Mouse (Mus musculus): ENCODE measurements around the gene Gja10.

Gene Gja10

DNA sequence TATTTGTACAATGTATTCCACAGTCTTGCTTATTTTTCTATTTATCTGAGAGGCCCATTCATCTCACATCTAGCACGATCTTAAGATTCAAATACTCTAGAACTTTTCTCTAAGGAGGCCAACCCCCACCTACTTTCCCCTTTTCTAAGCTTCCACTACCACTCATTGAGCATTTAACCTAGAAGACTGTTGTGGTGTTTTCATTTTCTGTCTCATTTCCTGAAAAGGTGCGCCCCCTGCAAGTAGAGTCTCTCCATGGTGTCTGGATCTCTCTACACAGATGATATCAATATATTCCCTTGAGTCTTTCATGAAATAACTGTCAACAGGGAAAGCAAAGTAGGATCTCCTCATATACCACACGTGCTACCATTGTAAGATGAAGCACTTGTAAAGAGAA is at the start of gene Gja10:
Gene Gja10 (minus strand): TSS at position 101 of the 400 bp plus-strand sequence.
- DNase-seq: no peak

DNA sequence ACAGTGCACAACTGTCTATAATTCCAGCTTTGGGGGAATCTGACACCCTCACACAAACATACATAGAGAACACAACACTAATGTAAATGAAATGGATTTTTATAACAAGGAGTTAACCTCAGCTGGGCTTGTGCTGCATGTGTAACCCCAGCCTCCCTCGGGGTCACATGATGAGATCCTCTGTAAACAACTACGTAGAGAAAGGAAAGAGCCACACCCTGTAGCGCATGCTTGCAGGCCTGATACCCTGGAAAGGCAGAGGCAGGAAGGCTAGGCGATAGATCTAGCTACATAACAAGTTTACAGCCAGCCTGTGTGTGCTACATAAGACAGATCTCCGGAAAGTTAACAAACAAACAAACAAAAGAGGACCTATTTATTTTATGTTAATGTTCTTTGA is 49.1 kb upstream of the Gja10 start:
- DNase-seq: no peak

DNA sequence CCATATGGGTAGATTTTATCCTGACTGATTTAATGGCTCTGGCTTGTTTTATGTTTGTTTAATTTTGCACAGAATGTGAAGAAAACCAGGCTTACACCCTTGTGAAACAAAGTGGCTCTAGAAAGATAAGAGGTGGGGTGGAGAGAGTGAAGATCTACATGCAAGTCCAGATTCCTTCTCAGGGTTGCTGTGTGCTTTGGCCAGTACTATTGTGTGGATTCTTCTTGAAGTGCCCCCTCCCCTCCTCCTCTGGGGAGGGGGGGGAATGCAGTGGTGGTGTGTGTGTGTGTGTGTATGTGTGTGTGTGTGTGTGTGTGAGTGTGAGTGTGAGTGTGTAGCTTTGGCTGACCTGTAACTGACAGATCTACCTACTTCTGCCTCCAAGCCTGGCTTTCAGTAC is 19.1 kb upstream of the Gja10 start:
- no peak for DNase-seq

DNA sequence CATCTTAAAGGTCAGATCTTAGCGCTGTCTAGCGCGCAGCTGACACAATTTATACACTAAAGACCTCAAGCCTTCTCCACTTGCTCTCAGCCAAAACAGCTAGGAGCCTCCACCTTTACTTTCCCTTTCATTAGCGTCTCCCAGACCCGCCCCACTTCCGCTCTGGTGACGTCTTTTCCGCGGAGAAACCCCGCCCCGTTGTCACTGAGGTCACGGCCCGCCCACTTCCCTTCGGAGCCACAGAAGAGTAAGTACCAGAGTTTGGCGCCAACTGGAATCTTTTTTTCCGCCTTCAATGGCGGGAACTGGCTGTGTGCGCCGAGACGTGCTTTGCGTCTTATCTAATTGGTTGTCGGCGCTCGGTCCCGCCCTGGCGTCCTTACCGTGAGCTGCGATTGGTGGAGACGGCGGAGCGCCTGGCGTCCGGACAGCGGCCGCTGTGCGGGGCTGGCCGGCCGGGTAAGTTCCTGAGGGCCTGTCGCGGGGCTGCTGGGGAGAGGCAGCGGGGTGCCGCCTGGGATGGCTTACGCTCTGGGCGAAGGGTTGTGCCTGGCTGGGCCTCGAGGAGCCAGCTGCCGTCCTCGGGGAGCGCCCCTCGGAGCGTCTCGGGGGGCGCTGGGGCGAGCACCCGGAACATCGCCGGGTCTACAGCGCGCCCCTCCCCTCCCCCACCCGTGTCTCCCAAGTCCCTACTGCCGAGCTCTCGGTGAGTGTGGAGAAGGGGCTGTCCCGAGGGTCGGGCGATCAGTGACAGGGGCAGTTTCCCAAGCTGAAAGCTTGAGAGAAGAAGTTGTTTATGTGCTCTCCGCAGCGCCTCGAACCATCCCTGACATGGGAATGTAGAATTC is 12.7 kb upstream of the Gja10 start, which contains the start of gene Casp8ap2:
Gene Casp8ap2 (plus strand): TSS at position 418 of the 848 bp plus-strand sequence.
- peak; percentile 98 for DNase-seq

DNA sequence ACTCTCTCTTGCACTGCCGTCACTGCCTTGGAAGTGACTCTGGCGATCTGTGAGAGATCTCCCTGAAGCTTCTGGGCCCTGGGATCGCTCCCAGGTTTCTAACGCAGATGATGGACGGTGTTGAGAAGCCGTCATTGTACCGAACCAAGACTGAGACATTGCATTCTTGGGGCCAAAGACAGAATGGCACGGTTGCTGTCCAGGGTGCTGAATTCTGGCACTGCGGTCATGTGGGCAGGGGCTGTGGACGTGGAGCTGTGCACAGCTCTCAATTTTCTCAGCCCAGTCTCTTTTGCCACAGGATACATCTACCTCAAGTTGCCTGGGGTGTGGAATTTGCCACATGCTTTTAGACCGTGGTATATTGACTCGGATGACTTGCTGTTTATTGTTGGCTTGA is 1.4 kb downstream of the Gja10 start:
- DNase-seq: no peak

DNA sequence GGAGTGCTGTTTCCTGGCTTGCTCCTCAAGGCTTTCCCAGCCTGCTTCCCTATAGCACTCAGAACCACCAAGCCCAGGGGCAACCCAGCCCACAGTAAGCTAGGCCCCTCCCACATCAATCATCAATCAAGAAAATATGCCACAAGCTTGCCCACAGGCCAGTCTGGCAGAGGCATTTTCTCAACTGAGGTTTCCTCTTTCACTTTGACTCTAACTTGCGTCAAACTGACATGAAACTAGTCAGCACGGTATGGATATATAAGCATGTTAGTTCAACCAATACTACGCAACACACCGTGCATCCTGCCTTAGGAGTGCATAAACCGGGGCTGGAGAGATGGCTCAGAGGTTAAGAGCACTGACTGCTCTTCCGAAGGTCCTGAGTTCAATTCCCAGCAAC is 14.3 kb downstream of the Gja10 start:
- DNase-seq: no peak

DNA sequence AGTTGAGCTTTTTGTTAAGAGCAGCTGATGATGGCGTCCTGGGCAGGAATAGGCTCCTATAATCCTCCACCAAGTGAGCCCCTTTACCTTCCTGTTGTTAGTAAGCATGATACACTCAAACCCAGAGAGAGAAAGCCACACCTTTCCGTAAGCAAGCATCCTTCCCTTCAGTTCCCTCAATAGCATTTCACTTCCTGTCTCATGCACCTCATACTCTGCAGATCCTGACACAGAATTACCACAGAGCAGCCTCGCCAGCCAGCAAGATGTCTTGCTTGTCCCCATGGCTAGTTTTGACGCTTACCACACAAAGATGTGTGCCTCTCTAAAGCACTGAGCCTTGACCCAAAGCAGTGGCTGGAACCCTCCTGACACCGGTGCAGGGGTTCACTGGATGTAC is 15.0 kb downstream of the Gja10 start:
- no peak for DNase-seq

DNA sequence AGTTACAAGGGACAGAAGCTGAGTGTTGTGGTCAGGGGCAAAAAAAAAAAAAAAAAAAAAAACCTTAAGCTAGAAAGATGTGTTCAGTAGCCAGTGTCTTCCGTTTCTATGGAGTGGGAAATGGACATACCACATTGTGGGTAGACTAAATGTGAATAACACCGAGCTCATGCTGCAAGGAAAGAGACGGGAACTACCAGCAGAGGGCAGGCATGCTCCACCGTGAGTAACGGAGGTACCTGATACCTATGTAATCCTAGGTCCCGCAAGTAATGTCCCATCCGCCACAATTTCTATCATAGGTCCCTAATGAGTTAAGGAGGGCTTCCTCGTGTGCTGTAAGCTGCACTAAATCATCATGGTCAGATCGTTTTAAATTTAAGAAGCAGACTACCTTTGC is 16.0 kb downstream of the Gja10 start:
- no peak for DNase-seq

DNA sequence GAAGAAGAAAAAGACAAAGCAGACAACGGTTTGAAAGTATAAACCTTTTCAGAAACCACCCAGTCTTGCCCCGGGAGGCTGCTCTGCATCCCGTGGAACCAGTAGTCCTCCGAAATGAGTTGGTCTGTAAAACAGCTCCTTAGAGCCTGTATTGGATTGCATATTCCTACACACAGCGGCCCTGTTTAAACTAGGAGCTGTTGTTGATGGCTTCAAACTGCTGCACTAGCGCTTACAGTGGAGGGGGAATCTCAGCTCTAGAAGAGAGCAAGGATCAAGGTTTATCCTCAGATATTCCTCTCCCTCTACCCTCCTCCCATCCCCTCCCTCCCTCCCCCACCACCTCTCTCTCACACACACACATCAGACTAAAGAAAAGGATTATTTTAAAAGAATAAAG is 18.4 kb downstream of the Gja10 start:
- no peak for DNase-seq

DNA sequence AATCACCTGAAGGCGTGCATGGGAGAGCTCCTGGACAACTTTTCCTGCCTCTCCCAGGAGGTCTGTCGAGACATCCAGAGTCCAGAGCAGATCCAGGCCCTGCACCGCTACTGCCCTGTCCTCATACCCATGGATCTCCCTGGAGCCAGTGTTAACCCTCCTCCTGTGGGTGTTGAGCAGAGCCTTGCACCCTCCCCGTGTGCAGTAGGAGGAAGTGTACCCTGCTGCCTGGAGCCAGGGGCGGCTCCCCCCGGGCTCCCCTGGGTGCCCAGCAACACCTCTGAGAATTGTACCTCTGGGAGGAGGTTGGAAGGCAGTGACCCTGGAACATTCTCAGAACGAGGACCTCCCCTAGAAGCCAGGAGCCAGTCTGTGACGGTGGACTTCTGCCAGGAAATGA is 22.7 kb downstream of the Gja10 start:
- no peak for DNase-seq

DNA sequence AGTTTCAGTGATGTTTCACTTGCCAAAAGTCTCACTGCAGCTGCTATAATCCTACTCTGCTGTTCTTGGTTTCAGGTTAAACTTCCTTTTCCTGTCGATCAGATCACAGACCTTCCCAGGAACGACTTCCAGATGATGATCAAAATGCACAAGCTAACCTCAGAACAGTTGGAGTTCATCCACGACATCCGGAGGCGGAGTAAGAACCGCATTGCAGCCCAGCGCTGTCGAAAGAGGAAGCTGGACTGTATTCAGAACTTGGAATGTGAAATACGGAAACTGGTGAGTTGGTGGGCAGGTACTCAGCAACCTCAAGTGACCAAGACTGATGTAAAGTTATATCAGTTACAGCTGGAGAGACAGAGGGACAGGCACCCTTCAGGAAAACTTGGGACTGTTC is 27.4 kb downstream of the Gja10 start:
- DNase-seq: no peak

DNA sequence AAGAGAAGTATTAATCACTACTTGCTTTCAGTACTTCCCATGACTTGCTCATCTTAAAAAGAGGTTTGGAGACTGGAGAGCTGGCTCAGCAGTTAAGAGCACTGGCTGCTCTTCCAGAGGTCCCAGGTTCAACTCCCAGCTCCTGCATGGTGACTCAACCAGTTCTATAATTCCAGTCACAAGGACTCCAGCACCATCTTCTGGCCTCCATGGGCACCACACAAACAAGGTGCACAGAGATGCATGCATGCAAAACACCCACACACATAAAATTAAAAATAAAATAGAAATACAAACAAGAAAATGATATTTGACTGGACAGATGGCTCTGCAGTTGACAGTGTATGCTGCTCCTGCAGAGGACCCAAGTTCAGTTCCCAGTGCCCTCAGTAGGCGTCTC is 28.0 kb downstream of the Gja10 start:
- DNase-seq: no peak

DNA sequence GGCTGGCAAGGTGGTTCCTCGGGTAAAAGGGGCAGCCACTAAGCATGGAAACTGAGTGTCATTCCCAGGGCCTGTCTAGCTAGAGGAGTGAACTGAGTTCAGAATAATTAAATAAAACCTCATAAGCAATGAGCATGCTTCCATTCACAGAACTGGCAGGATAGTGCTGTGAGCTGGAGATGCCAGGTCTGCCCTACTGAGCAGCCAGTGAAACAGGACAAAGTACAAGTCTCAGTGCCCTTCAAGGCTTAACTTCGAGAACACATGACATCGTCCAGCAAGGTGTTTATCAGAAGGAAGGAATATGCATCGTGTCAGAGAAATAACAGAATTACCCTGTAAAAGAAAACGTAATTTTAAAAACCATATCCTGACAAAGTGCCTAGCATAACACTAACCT is 29.0 kb downstream of the Gja10 start:
- DNase-seq: no peak

DNA sequence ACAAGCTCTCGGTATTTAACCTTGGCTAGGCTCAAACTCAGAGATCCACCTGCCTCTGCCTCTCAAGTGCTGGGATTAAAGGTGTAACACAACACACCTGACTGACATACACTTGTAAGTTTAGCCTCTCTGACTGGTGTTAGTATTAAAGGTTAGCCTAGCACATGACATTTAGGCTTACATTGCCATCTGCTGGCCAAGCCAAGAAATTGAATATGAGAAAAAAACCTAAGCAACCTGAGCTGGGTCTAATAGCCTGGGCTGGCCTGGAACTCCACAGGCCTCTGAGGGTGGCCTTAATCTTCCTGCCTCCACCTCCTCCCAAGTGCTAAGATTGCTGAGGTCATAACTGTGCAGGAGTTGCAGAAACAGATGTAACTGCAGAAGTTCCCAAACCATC is 30.4 kb downstream of the Gja10 start:
- DNase-seq: no peak

DNA sequence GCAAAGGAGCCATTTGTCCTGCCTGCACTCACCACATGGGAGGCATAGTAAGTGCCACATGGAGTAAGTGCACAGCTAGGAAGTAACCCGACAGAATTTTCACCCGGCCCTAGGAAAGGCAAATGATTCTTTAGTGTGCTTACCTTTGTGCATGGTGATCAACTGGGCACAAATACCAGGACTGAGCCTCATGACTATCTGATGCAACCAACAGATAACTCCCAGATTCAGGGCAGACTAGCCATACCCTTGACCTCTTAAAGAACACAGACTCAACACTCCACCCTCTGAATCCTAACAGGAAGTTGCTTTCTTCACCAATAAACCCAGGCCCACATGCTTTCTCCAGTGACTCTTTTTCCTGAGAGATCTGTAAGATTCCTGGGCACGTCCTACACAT is 31.1 kb downstream of the Gja10 start:
- no peak for DNase-seq

DNA sequence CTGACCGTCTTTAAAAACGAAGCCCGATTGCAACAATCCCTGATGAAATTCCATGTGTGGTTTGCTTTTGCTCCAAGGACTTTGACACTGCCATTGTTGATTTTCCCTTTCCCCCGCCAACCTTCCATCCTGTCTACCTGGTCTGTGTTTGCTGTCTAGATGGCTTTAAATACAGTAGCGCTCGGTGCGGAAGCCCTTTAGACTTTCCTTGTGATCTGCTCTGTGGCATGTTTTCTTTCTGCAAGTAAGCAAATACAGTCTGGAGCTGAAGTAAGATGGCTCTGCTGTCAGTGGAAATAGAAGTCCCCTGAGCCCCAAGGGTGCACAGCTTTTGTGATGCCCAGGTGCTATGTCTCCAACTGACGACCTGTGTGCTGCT is 31.6 kb downstream of the Gja10 start:
- DNase-seq: no peak

DNA sequence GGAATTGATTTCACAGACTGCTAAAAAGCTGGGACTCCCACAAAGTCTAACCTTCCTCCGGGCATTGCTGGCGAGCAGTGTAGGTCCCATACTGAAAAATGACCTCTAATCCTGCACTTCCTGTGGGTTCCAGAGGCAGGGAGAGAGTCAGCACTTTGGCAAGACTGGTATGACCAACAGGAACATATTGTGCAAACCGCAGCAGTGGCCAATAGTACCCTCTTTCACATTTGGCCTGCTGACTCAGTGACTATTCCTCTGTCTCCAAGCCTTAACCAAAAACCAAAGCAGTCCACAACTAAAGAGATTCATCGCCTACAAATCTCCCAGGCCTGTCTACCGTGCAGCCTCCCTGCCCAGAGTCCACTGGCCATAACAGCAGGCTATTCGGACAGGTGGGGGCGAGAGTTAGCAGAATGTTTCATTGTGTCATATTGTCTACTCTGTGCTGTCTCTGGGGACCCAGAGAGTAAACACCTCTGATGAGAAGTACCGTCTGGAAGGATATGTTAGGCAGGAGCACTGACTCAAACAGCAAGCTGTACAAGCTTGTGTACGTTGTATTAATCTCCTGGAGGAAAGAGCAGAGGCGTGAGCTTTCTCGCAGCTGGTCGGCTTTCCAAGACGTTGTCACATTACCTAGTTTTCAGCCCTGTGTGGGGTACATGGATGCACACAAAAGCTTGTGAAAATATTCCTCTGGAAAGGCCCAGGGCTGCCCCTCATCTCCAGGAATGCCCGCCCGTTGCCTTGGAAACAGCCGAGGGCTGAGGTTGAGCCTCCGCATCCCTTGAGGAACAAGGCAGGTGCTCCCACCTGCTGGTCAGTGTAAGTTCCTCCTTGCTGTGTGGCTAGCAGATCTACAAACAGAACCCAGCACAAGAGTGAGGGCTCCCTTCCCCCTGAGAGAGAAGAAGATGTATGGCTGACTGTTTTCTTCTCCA is 32.3 kb downstream of the Gja10 start:
- peak; percentile 52 for DNase-seq

DNA sequence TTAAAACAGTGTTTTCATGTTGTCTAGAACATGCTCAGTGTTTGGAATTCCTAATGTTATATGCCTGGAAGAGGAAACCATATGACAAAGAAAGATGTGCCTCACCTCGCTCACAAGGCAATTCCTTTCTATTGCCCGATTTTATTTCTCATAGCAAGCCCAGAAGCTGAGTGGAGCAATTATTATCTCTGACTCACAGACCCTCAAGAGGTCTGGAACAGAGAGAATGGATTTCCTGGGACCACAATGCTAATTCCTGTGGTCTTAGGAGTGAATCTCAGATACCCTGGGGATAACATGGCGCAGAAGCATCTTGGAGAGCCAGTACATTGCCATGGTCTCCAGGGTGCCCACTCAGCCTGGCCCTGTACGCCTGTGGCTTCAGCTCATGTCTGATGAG is 33.5 kb downstream of the Gja10 start:
- no peak for DNase-seq

DNA sequence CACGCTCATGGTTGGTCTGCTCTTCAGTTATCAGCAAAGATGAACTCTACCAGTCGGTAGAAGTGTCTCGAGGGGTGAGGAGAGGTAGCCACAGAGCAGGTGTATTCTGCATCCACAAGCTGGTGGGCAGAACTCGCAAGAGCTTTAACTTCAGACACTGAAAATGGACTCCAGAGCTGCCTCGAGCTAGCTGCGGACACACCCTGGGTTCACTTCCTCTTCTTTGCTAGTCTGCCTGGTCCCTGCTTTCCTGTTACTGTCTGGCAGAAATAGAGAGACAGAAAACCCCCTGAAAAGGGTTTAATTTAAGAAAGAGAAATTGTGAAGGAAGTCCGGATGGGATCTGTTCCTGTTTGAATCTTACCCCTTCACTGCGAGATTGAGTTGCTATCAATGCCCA is 37.6 kb downstream of the Gja10 start:
- no peak for DNase-seq

DNA sequence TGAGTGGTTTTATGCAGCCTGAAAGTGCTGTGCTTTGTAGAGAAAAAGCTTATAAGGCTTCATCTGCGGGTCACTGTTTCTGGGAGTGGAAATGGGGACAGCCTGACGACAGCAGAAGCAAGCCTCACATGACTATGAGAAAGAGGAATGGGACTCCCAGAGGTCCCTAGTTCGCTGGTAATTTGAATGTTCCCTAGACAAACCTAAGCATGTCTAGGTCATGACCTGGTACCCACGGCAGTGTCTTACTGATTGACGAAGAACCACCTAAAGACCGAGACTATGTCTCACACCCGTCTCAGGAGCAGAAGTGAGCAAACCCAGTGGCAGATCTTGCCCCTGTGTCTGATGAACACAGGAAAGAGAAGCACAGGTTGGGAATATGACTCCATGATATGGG is 38.1 kb downstream of the Gja10 start:
- DNase-seq: no peak

DNA sequence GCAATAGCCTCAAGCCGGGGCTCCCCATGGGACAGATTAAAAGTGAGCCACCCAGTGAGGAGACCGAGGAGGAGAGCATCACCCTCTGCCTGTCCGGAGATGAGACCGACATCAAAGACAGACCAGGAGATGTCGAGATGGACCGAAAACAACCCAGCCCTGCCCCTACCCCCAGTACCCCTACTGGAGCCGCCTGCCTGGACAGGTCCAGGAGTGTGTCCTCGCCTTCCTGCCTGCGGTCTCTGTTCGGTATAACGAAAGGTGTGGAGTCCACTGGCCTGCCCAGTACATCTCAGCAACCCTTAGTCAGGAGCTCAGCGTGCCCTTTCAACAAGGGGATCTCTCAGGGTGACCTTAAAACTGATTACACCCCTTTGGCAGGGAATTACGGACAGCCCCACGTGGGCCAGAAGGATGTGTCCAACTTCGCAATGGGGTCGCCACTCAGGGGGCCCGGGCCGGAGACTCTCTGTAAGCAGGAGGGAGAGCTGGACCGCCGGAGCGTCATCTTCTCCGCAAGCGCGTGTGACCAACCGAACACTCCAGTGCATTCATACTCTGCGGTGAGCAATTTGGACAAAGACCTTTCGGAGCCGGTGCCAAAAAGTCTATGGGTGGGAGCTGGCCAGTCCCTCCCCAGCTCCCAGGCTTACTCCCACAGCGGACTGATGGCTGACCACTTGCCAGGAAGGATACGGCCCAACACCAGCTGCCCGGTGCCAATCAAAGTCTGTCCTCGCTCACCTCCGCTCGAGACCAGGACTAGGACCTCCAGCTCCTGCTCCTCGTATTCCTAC is 40.0 kb downstream of the Gja10 start:
- DNase-seq: no peak

DNA sequence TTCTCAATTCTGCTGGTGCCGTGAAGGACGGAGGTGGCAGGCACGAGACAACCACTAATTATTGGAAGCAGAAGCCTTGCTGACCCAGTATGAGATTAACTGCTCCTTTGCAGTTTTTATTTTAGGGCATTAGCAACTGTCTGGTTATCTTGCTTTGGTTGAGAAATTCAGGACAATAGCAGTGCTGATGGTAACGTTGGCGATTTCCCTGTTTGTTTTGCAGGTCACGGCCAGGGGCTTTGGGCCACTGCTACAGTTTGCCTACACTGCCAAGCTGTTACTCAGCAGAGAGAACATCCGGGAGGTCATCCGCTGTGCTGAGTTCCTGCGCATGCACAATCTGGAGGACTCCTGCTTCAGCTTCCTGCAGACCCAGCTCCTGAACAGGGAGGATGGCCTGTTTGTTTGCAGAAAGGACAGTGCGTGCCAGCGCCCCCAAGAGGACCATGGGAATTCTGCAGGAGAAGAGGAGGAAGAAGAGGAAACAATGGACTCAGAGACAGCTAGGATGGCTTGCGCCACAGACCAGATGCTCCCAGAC is 40.9 kb downstream of the Gja10 start:
- peak; percentile 49 for DNase-seq
